ENCODE assay signal across 7 mouse cellular contexts in genomic region chr11:58103344-58103653, GRCm38 (mm10). TPM values are rescaled to one million over a fixed set of nuclear protein-coding genes. Genes with fewer than 3 reads are reported as not detected.
A peak's percentile ranks its signal among the peaks of the same experiment; 100 is the strongest.
DNase-seq lines count a peak whose midpoint lies in the region; ATAC-seq and TF ChIP-seq lines count a peak whose summit lies in the region.

No protein-coding gene starts in this region.

- H3K4me2 ChIP-seq in embryonic facial prominence, embryonic 11.5 days (ENCODE audit: low read depth, low read length): peak overlapping the region; percentile 50
- H3K4me2 ChIP-seq in hindbrain, embryonic 11.5 days (replicated peaks; ENCODE audit: low read depth, low read length): peak overlapping the region; percentile 49
- peak overlapping the region; percentile 77 for H3K4me2 ChIP-seq in midbrain, embryonic 14.5 days (ENCODE audit: low read length)

- no peak for TF ChIP-seq POLR2A in liver, adult 2 months (IDR thresholded peaks at IDR 0.05; ENCODE audit: extremely low read depth, insufficient read depth, low read length)

- H3K9me3 ChIP-seq in embryonic facial prominence, embryonic 11.5 days (replicated peaks; ENCODE audit: control insufficient read depth, low read length): no peaks in the 10 kb centered on the region
- no peaks in the 10 kb centered on the region for H3K9me3 ChIP-seq in hindbrain, embryonic 11.5 days (ENCODE audit: control insufficient read depth, low read length)
- no peaks in the 10 kb centered on the region for H3K9me3 ChIP-seq in midbrain, embryonic 14.5 days (ENCODE audit: control insufficient read depth, low read length)

- peak overlapping the region; percentile 19; the same call in 1 of the 2 replicates for H3K4me3 ChIP-seq in liver, adult 2 months (ENCODE audit: insufficient read depth, low read depth, low read length)
- peak overlapping the region; percentile 63 for H3K4me3 ChIP-seq in embryonic facial prominence, embryonic 11.5 days (ENCODE audit: low read depth, low read length)
- H3K4me3 ChIP-seq in hindbrain, embryonic 11.5 days (ENCODE audit: low read depth, low read length): peak overlapping the region; percentile 91
- H3K4me3 ChIP-seq in midbrain, embryonic 14.5 days (replicated peaks; ENCODE audit: low read depth, low read length): peak overlapping the region; percentile 94

- DNase-seq in liver, adult 2 months (ENCODE audit: extremely low read depth, low read depth, low spot score): no peak
- DNase-seq in liver: no peak
- no peak for DNase-seq in embryonic facial prominence, embryonic 11.5 days (ENCODE audit: low spot score)
- no peak for DNase-seq in hindbrain, embryonic 11.5 days (ENCODE audit: low spot score)
- no peak for DNase-seq in midbrain, embryonic 14.5 days
- DNase-seq in cerebellum, postnatal 14 days: no peak

- H3K9ac ChIP-seq in liver, adult 2 months (ENCODE audit: low read depth, low read length): peak overlapping the region; percentile 66
- peak overlapping the region; percentile 75 for H3K9ac ChIP-seq in embryonic facial prominence, embryonic 11.5 days (replicated peaks; ENCODE audit: low read length)
- peak overlapping the region; percentile 59 for H3K9ac ChIP-seq in hindbrain, embryonic 11.5 days (ENCODE audit: low read depth, low read length)
- H3K9ac ChIP-seq in midbrain, embryonic 14.5 days (replicated peaks; ENCODE audit: low read length): peak overlapping the region; percentile 56

- H3K79me2 ChIP-seq in liver, adult 2 months (ENCODE audit: control insufficient read depth, insufficient read depth, low read length): peaks cover 17% of the 10 kb centered on the region; the same call in 1 of the 2 replicates

- ATAC-seq in embryonic facial prominence, embryonic 11.5 days (replicated peaks; ENCODE audit: insufficient number of reproducible peaks, low FRiP score, low TSS enrichment, low read depth): peak; percentile 69
- peak; percentile 70 for ATAC-seq in hindbrain, embryonic 11.5 days (ENCODE audit: low FRiP score)
- peak; percentile 49 for ATAC-seq in midbrain, embryonic 14.5 days (ENCODE audit: low FRiP score, low TSS enrichment)
- no peak for ATAC-seq in granulocyte monocyte progenitor cell, adult 5-6 weeks (replicated peaks; ENCODE audit: poor library complexity, severe bottlenecking)

- no peak for TF ChIP-seq CTCF in liver, adult 2 months (IDR thresholded peaks at IDR 0.05; ENCODE audit: low read depth, low read length)

- H3K4me1 ChIP-seq in liver, adult 2 months (ENCODE audit: control insufficient read depth, insufficient read depth, low read length): peaks cover 27% of the 10 kb centered on the region
- peaks cover 3% of the 10 kb centered on the region; the same call in 1 of the 2 replicates for H3K4me1 ChIP-seq in embryonic facial prominence, embryonic 11.5 days (ENCODE audit: control insufficient read depth, insufficient read depth, low read length)
- H3K4me1 ChIP-seq in hindbrain, embryonic 11.5 days (replicated peaks; ENCODE audit: control insufficient read depth, insufficient read depth, low read length): no peaks in the 10 kb centered on the region
- peaks cover 13% of the 10 kb centered on the region for H3K4me1 ChIP-seq in midbrain, embryonic 14.5 days (ENCODE audit: control insufficient read depth, insufficient read depth, low read length)

- H3K27ac ChIP-seq in liver, adult 2 months (replicated peaks; ENCODE audit: insufficient read depth, low read depth, low read length): peak overlapping the region; percentile 76
- H3K27ac ChIP-seq in embryonic facial prominence, embryonic 11.5 days (replicated peaks; ENCODE audit: low read depth, low read length): peak overlapping the region; percentile 28; the same call in 1 of the 2 replicates
- 0 out of 2 replicates have a peak overlapping the region, but pooled peaks have one; percentile 13 for H3K27ac ChIP-seq in hindbrain, embryonic 11.5 days (ENCODE audit: low read depth, low read length)
- peak overlapping the region; percentile 77 for H3K27ac ChIP-seq in midbrain, embryonic 14.5 days (replicated peaks; ENCODE audit: low read depth, low read length)

- 60% methylated on average over 13 of the region's 13 CpGs for WGBS in liver, adult 2 months
- WGBS in embryonic facial prominence, embryonic 11.5 days: 55% methylated on average over 13 of the region's 13 CpGs
- 49% methylated on average over 10 of the region's 13 CpGs for WGBS in hindbrain, embryonic 11.5 days
- WGBS in midbrain, embryonic 14.5 days: 53% methylated on average over 13 of the region's 13 CpGs

- H3K36me3 ChIP-seq in liver, adult 2 months (ENCODE audit: control insufficient read depth, insufficient read depth, low read length): no peaks in the 10 kb centered on the region
- no peaks in the 10 kb centered on the region for H3K36me3 ChIP-seq in embryonic facial prominence, embryonic 11.5 days (replicated peaks; ENCODE audit: control insufficient read depth, insufficient read depth, low read depth, low read length)
- no peaks in the 10 kb centered on the region for H3K36me3 ChIP-seq in hindbrain, embryonic 11.5 days (ENCODE audit: control insufficient read depth, insufficient read depth, low read length)
- H3K36me3 ChIP-seq in midbrain, embryonic 14.5 days (ENCODE audit: control insufficient read depth, insufficient read depth, low read length): no peaks in the 10 kb centered on the region

- H3K27me3 ChIP-seq in liver, adult 2 months (ENCODE audit: control insufficient read depth, insufficient read depth, low read length): no peaks in the 10 kb centered on the region
- no peaks in the 10 kb centered on the region for H3K27me3 ChIP-seq in embryonic facial prominence, embryonic 11.5 days (ENCODE audit: control insufficient read depth, insufficient read depth, low read length)
- H3K27me3 ChIP-seq in hindbrain, embryonic 11.5 days (ENCODE audit: control insufficient read depth, insufficient read depth, low read length): no peaks in the 10 kb centered on the region
- no peaks in the 10 kb centered on the region for H3K27me3 ChIP-seq in midbrain, embryonic 14.5 days (ENCODE audit: control insufficient read depth, insufficient read depth, low read length)

RNA-seq across cellular contexts. Expression of gene Cnot8, which starts 0.7 kb away (rescaled TPM):
- total RNA-seq in liver, adult 2 months (2014; rRNA removed): 48.0 and 49.1 TPM in 2 replicates
- polyA plus RNA-seq in liver, adult 2 months (2012; rRNA removed): 40.2 and 49.0 TPM in 2 replicates
- 110 and 114 TPM in 2 replicates for polyA plus RNA-seq in embryonic facial prominence, embryonic 11.5 days (2014; fragmentation: Nextera tagmentation; extraction: Ambion mirVana)
- 112 and 116 TPM in 2 replicates for polyA plus RNA-seq in hindbrain, embryonic 11.5 days (2014; fragmentation: Nextera tagmentation; extraction: Ambion mirVana)
- polyA plus RNA-seq in midbrain, embryonic 14.5 days (2014; fragmentation: Nextera tagmentation; extraction: Ambion mirVana): 107 and 117 TPM in 2 replicates
- total RNA-seq in granulocyte monocyte progenitor cell, adult 5-6 weeks (2014; fragmentation: Nextera tagmentation): 79.5 and 85.5 TPM in 2 replicates
- 117 and 126 TPM in 2 replicates for total RNA-seq in granulocyte monocyte progenitor cell, adult 5-6 weeks (2017)

RNA-seq across cellular contexts. Expression of gene Gm12248, which starts 10.4 kb away (rescaled TPM):
- not detected in 2 replicates for total RNA-seq in liver, adult 2 months (2014; rRNA removed)
- polyA plus RNA-seq in liver, adult 2 months (2012; rRNA removed): 1.7 TPM in 2 replicates
- not detected in 2 replicates for polyA plus RNA-seq in embryonic facial prominence, embryonic 11.5 days (2014; fragmentation: Nextera tagmentation; extraction: Ambion mirVana)
- polyA plus RNA-seq in hindbrain, embryonic 11.5 days (2014; fragmentation: Nextera tagmentation; extraction: Ambion mirVana): not detected in 2 replicates
- not detected in 2 replicates for polyA plus RNA-seq in midbrain, embryonic 14.5 days (2014; fragmentation: Nextera tagmentation; extraction: Ambion mirVana)
- not detected in 2 replicates for total RNA-seq in granulocyte monocyte progenitor cell, adult 5-6 weeks (2014; fragmentation: Nextera tagmentation)
- 0.21 TPM in 1 of 2 replicates, not detected in the other for total RNA-seq in granulocyte monocyte progenitor cell, adult 5-6 weeks (2017)

Comparison
In these comparisons a context has a peak if more than half of its experiments do, and no peak if none do; other contexts are left out.
1. H3K27ac ChIP-seq: peak in every context shown above with its lines; median percentile 77 in midbrain, embryonic 14.5 days; 76 in liver, adult 2 months; 28 in embryonic facial prominence, embryonic 11.5 days; 13 in hindbrain, embryonic 11.5 days.
2. H3K4me3 ChIP-seq: peak in every context shown above with its lines; median percentile 94 in midbrain, embryonic 14.5 days; 91 in hindbrain, embryonic 11.5 days; 63 in embryonic facial prominence, embryonic 11.5 days; 19 in liver, adult 2 months.